Mouse (Mus musculus): Measurements from ENCODE around the gene Adamts2.

Adamts2 gene

DNA sequence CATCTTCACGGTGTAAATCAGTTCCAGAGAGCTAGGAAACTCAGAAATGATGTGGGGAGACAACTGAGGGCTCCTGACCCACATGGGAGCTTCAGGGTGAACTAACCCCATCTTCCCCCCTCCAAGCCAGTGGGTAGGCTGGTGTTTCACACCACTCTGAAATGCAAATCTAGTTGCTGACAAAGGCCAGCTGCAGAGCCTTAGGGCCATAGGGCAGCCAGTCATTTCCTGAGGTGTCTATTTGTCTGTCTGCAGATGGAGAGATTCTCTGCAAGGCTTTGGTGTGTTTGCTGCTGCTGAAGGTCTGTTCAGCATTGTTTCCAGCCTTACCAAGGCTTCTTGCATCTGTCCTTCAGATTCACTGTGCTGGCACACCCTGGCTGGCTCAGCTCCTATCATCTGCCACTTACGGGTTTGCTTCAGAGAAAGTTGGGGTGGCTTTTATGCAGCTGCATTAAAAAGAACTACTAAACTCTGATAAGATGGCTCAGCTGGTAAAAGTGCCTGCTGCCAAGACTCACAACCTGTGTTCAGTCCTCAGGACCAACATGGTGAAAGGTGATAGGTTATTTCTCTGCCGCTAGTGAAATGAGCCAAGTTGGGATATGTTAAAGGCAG, 246.7 kb downstream of the Adamts2 start:
- no peak for DNase-seq (ENCODE audit: low spot score)

DNA sequence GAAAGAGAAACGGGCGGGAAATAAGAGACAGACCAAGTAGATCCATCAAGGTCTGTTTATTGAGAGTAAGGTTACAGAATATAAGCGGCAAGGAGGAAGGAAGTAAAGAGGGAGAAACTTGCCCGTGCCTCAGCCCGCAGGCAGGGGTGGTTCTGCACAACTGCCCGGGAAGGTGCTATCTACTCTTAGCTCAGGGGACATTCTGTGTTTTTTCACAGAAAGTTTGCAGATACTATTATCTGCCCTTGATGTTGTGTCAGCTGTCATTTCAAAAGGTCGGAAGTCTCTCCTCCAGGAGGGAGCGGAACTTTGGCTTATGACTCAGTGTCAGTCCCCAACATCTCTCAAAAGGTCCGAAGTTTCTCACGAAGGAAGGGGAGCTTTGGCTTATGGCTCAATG, 247.4 kb downstream of the Adamts2 start:
- DNase-seq (ENCODE audit: low spot score), result no peak

- no peak for DNase-seq (ENCODE audit: low spot score)
Observed at GRCm38 (mm10) chr11:50850177-50850735, 248.4 kb downstream of the Adamts2 start, which contains the start of gene Grm6. TSS of gene Grm6 (plus strand) at chr11:50850685.

- no peak for DNase-seq (ENCODE audit: low spot score)
Observed at GRCm38 (mm10) chr11:50850989-50851601, 249.2 kb downstream of the Adamts2 start.

All from urinary bladder, postnatal 10 days (tissue).